Mouse (Mus musculus): ENCODE measurements around the gene Sart1.
"Not testable (repeated sequence)": the region's sequence is repeated elsewhere in the genome, so short reads cannot be mapped to it uniquely, and the experiment has no call there.

The Sart1 gene

DNA sequence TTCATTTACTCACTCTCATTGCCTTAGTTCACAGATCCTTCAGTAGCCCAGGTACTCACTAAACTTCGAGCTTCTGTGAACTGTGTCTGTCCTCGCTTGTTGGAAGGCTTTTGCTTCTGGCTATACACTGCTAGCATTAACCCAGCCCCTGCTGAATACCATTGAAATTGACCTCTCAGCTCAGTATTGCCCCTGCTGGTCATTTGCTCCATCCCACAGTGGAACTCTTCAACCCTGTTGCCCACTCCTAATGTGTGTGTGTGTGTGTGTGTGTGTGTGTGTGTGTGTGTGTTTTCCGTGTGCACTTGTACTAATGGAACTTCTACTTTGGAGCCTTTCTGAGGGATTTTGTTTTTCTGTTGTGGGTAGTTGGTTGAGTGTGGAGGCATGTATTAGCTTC lies 17.6 kb downstream of the Sart1 start:
- DNase-seq (ENCODE audit: low read depth, low spot score): no peak

DNA sequence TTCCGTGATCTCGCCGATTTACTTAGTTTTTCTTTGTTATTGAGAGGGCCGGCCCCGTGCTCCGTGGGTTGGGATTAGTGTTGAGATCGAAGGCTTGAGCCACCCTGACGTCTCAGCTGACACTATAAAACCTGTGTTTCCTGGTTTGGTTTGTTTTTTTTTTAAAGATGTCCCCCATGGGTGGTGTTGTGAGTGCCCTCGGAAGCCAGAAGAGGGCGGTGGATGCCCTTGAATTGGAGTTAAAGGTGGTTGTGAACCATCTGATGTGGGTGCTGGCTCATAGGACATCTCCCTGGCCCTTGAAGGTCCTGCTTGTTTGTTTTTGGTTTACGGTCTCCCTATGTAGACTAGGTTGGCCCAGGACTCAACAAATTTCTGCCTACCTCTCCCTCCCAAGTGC lies 21.0 kb downstream of the Sart1 start:
- DNase-seq (ENCODE audit: low read depth, low spot score): no peak

DNA sequence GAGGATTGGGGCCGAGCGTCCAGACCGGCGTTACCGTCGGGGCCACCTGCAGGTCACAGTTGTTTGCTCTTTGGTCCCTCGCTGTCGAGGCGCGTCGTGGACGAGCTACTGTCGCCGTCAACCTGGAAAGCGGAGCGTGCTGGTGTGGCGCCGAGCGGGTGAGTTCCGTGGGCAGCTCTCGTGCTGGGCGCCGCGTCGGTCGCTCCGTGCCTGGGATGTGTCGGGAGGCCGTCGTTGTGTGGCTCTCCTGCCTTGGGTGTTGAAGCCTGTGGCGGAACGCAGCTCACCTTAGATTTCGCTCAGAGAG lies 21.5 kb downstream of the Sart1 start, which contains the start of gene Banf1:
Banf1 (minus strand) TSS at position 116 of the 307 bp plus-strand sequence.
- DNase-seq (ENCODE audit: low read depth, low spot score): no peak

DNA sequence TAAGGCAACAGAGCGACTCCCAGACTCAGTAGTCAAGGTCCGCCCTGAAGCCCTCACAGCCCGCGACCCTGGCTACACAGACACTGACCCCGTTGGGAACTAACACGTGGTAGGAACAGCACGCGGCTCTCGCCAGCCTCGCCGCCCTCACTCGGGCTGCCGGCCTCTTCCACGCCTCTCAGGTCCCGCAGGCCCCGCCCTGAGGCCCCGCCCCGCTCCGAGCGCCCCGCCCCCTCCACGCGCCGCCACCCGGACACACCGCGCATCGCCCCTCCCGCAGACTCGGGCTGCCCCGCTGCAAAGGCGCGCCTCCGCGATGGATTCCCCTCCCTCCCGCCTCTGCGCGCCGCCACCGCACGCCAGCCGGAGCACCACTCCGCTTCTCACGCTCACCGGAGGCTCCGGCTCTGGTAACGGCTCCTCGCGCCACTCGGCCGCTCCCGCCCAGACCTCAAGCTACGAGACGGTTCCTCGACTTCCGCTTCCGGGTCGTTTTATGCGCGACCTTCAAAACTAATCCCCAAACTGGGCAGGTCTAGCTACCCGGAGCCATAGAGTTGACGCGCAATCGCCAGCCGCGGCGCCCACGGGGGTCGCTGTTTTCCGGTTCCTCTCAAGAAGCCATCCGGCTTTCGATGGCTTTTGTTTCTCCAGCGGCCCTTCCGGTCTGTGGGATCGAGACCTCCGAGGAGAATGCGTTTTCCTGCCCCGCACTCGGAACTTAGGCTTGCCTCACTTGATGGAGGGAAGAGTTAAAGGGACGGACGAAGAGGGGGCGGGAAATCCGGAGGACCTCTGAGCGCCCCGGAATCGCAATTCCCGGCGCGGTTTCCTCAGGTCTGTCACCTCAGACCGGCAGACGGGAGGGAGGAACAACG lies 22.1 kb downstream of the Sart1 start, which contains the start of gene Eif1ad:
Eif1ad (plus strand) TSS at position 567 of the 878 bp plus-strand sequence.
- peak; percentile 98 for DNase-seq (ENCODE audit: low read depth, low spot score)

DNA sequence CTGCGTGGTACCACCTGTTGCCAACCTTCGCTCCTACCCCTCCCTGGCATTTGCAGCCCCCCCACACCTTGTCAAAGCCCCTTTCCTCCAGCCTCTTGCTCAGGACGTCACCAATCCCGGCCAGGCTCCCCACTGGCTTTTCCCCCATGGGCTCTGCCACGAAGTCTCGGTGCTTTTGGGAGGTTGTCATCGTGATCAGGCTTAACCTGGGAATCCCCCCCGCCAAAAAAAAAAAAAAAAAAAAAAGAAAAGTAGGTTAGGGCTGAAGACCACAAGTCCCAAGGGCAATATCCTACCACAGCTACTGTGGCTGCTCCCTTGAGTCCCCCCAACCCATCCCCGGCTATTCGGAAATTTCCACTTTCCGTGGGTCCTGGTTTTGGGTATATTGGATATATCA lies 22.8 kb downstream of the Sart1 start:
- DNase-seq (ENCODE audit: low read depth, low spot score): no peak

DNA sequence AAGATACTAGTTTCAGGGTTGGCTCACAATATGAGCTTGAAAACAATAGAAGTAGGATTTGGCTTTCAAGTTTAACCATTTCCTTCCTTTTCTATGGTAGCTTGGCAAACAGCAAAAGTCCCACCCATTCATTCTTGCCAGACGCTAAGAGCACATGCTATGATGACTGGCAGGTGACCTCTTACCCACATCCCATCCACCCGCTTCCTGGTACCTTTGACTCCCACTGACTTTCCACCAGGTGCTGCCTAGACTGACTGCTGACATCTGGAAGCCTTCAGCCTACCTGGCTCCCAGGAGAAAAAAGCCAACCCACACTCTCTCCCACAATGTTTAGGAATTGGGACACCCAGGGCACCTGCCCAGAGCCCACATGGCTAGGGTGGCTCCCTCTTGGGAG lies 24.4 kb downstream of the Sart1 start:
- no peak for DNase-seq (ENCODE audit: low read depth, low spot score)

DNA sequence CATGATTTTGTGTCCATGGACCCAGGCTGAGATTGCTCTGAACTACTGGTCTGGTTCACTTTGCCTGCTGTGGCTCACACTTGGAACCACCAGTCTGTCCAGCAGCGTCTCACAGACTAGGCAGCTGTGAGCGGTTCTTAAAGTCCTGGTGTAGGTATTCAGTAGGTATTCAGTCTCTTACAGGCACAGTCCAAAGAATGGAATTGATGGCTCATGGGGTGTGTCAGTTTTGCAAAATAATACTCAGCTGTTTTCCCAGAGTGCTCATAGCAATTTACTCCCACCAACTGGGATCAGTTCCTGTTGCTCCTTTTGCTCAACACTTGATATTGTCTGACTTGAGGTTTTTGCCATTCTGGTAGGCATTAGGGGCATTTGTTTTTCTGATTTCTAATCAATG lies 26.3 kb downstream of the Sart1 start:
- DNase-seq (ENCODE audit: low read depth, low spot score): no peak

DNA sequence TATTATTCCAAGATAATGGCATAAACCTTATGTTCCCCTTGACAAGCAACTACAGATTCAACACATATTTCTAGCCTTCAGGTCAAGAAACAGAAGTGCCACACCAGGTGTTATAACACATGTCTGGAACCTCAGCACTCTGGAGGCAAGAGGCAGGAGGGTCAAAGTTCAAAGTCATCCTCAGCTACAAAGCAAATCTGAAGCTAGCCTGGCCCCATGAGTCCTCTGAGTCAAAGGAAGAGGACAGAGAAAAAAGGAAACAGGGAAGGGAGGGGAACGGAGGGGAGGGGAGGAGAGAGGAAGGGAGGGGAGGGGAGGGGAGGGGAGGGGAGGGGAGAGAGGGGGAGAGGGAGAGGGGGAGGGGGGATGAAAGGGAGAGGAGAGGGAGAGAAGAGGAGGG lies 32.4 kb downstream of the Sart1 start:
- no peak for DNase-seq (ENCODE audit: low read depth, low spot score)

DNA sequence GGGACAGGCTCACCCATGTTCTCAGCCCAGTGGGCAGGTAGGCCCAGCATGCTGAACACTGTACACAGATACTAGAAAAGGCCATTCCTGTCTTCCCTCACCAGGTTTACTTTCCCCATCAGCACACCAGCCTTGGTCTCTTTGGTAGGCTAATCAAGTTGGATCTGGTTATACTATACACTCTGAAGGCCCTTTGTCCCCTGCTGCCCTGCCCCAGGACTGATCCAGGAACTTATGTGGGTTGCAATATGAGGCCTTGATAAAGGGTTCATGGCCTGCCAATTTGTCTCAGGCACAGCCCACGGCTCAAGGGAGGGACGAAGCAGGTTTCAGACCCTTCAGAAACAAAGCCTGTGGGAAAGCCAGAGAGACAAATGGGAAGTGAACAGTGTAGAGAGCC lies 34.9 kb downstream of the Sart1 start:
- no peak for DNase-seq (ENCODE audit: low read depth, low spot score)

DNA sequence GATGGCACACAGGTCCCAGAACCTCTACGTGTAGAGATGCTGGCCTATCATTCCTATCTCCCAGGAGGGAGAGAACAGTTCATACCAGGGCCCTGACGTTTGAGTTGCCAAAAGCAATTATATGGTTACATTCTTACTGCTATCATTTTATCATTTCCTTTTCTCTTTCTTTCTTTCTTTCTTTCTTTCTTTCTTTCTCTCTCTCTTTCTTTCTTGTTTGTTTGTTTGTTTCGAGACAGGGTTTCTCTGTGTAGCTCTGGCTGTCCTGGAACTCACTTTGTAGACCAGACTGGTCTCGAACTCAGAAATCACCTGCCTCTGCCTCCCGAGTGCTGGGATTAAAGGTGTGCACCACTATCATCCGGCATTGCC lies 39.0 kb downstream of the Sart1 start, which contains the start of gene Cst6:
Cst6 (minus strand) TSS at position 73 of the 372 bp plus-strand sequence.
- not testable (repeated sequence) for DNase-seq (ENCODE audit: low read depth, low spot score)

DNA sequence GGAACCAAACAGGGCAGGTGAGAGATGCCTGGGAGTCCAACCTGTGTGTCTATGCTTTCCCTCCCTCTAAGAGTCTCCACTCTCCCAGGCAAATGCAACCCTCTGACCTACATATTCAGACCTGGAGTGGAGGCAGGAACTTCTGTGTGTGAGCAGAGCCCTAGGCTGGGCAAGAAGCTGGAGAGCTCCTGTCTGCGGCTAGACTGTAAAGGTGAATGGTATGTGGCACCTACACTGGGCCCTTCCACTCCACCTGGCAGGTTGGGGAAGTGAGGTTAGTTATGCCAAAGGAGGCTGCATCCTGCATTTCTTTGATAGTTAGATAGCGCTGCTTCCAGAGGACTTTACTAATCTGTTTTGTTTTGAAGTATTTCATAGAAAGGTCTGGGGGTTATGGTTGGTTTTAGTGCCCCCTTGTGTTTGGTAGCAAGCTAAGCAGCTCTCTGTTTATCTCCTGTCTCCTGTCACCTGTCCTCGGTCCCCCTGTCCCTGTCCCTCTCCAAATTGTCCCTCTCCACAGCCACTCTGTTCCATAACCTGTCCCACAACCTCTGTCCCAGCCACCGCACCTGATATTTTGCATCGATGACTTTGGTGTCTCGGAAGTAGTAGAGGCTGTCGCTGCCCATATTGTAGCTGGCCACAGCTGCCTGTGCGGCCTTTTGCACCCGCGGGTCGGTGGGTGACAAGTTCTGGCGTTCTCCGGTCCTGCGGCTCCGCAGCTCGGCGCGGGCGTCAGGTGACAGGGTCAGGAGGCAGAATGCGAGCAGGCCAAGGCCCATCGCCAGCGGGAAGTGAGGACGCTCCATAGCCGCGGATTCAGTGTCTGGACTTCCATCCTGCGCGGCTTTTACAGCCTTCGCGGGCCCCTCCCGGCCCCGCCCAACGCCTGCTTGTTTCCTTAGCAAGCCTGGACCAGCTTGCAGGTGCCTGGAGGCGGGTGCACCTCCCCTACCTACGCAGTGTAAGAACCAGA lies 39.7 kb downstream of the Sart1 start:
- no peak for DNase-seq (ENCODE audit: low read depth, low spot score)

DNA sequence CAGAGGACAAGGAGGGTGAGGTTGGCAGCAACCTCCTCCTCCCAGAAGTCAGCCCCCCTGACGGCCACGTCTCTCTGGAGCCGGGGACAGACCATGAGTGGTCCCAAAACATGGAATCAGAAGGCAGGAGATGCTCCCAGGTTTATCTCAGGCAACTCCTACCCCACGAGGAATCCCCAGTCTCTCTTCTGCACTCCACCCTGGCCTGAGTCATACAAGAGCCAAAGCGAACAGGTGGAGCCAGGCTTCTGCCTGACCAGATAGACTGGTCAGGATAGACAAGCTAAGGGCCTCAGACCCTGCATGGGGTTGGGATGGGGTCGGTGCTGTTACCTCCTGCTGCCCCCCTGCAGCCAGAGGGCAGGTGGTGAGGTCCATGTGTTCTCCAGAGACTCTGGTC lies 40.4 kb downstream of the Sart1 start:
- DNase-seq (ENCODE audit: low read depth, low spot score): no peak

DNA sequence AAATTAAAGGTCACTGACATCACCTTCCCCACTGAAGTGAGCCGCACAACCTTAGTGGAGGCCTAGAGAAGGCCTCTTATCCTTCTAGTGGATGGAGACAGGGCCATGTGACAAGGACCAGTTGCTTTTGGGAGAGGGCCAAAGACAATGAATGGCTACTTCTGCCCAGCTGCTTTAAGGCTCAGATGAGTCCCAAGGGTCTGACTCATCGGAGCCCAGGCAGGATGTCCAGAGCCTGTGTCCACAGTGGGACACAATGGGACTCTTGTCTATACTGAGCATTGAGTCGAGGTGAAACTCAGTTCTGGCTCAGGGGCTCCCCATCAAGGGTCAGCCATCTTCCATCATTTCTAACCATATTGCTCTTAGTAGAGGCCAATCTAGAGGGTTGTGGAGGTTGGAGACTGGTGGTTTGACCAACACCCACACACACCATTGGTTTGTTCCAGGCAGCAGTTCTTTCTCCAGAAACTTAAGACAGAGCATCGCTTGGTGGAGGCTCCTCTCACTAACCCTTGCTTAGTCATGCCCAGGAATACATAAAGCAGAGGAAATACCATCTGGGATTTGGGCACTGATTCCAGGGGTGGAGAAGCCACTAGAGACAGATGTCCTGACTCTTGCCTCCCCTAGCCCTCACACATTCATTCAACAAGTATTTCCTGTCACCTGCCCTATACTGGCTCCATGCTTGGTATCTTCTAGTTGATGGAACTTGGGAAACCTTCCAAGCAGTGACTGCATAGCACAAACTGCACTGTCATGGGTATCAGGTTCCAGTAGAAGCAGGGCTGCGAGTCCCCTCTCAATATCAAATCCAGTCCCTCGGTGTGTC lies 43.0 kb downstream of the Sart1 start:
- no peak for DNase-seq (ENCODE audit: low read depth, low spot score)

DNA sequence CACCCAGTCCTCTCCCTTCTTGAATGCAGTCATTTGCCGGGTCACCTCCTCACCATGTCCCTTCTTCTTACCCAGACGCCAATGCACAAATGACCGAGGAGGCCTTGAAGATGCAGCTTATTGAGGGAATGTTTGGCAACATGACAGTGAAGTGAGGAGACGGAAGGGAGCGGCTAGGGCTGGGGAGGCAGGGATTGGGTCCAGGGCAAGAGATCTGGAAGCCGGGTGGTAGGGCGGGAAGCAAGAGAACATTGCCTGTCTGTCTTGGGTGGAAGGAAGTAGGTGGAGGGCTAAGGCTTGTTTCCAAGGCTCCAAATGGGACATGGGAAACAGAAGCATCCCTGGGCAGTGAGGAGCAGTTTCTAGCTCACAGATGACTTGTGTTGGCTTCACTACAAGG lies 47.1 kb downstream of the Sart1 start:
- DNase-seq (ENCODE audit: low read depth, low spot score): no peak

DNA sequence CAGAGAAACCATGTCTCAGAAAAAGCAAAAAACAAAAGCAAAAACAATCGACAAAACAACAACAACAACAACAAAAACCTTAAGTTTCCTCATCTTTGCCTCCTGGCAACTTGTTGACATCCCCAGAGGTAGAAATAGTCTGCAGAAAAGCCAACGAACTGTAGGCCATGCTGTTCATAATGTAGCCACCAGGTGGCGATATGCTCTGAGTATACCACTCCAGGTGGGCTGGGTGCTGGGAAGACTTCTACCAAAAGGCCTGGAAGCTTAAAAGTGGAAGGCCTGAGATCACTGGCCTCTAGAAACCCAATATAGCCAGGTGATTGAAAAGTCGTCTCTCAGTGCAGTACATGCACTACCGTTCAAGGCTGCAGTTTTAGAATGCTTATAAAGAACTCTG lies 50.5 kb downstream of the Sart1 start:
- DNase-seq (ENCODE audit: low read depth, low spot score): peak; percentile 77

DNA sequence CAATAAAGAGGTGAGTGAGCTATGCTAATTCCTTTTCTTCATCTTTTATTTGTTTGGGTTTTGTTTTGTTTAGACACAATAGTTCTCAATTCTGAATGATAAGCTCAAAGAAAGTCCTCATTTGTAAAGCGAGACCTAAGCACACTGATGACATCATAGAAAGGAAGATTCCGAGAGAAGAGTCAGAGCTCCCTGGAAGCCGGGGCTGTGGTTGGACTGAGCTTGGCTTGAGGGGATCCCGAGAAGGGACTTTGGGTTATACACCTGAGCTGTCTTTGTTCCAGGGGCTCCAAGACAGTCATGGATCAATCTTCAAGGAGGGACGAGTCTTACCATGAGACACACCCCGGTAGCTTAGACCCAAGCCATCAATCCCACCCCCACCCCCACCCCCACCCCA lies 53.1 kb downstream of the Sart1 start, which contains the start of gene Catsper1:
Catsper1 (plus strand) TSS at position 301 of the 400 bp plus-strand sequence.
- DNase-seq (ENCODE audit: low read depth, low spot score): no peak

DNA sequence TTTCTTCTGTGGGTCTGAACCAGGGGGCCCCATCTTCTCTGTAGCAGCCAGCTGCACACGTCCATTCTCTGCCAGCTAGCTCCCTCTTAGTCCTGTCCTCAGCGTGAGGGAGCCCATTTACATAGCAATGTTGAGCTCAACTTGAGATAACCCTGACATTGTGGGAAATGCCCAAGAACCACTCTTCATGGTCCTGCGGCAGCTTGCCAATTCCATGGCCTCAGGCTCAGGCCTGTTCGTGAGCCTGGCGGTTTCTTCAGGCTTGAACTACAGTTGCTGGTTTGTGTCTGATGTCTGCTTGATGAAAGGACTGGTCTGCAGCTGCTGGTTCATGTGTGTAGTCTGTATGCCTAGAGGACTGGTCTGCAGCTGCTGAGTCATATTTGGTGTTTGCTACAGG lies 53.8 kb downstream of the Sart1 start:
- no peak for DNase-seq (ENCODE audit: low read depth, low spot score)

DNA sequence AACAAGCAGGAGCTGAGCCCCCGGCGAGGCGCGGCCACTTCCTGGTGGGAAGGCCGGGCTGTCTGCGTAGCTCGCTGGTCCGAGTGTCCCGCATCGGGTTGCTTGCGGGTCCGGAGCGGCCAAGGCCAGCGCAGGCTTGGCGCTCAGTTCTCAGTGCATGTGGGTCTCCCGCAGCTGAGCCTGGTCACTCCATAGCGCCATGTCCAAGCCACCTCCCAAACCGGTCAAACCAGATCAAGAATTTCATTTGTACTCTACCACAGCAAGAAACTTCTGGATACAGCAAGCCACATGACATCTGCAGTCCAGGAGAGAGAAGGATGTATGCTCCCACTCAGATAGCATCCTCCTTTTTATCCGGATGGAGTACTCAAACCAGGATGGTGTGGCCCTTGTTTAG lies 60.5 kb downstream of the Sart1 start:
- DNase-seq (ENCODE audit: low read depth, low spot score): no peak

Data from mesoderm, embryonic 11.5 days (tissue).